Mouse (Mus musculus) kidney, embryonic 16.5 days (tissue): ENCODE data around the gene Gpr146. TPM values are rescaled to one million over a fixed set of nuclear protein-coding genes. Genes with fewer than 3 reads are reported as not detected.

ENCODE experiments used
- ATAC-seq: fragments of 200-750 bp; cut with Nextera tagmentation; 2 replicates; pipeline ENCODE4 v1.8.0; 2017; ENCODE audit warnings: moderate TSS enrichment; ENCODE audit not compliant: low FRiP score, low TSS enrichment
- H3K27ac ChIP-seq: fragments of 300-500 bp; sonication (generic); 2 replicates; pipeline ENCODE4 v1.5.1; 2014; ENCODE audit warnings: low read length
- H3K27me3 ChIP-seq: fragments of 300-500 bp; sonication (generic); 2 replicates; pipeline ENCODE4 v1.6.1; 2014; ENCODE audit warnings: low read length, control low read depth, mixed read lengths; ENCODE audit not compliant: insufficient read depth
- H3K36me3 ChIP-seq: fragments of 300-500 bp; sonication (generic); 2 replicates; pipeline ENCODE4 v1.6.1; 2014; ENCODE audit warnings: low read length, control low read depth, mixed read lengths; ENCODE audit not compliant: insufficient read depth
- H3K4me1 ChIP-seq: fragments of 300-500 bp; sonication (generic); 2 replicates; pipeline ENCODE4 v1.6.1; 2014; ENCODE audit warnings: low read length, control low read depth, mixed read lengths; ENCODE audit not compliant: insufficient read depth
- H3K4me2 ChIP-seq: fragments of 300-500 bp; sonication (generic); replicated peaks from 2 replicates; pipeline ENCODE4 v1.6.1; 2014; ENCODE audit warnings: low read depth, low read length
- H3K4me3 ChIP-seq: fragments of 300-500 bp; sonication (generic); 2 replicates; pipeline ENCODE4 v1.5.1; 2014; ENCODE audit warnings: mild to moderate bottlenecking, low read length
- H3K9ac ChIP-seq: fragments of 300-500 bp; sonication (generic); replicated peaks from 2 replicates; pipeline ENCODE4 v1.6.1; 2014; ENCODE audit warnings: low read length
- H3K9me3 ChIP-seq: fragments of 300-500 bp; sonication (generic); 2 replicates; pipeline ENCODE4 v1.6.1; 2016; ENCODE audit warnings: low read length, control low read depth
- WGBS: fragments of 180-500 bp; shearing (Covaris S2); extraction: QIAGEN DNeasy Blood & Tissue Kit; methylation state at CpG from one replicate; pipeline ENCODE4 v1.1.7; 2014; 5-methylcytosine and 5-hydroxymethylcytosine counted together
- polyA plus RNA-seq: library from polyadenylated mRNA; unstranded; fragments of >200 nt; fragmentation: Nextera tagmentation; extraction: Ambion mirVana; gene quantifications from 2 replicates; pipeline ENCODE4 v1.2.1, GENCODE M21; 2015

The Gpr146 gene
- polyA plus RNA-seq, 1 experiment from 2014 or later = 6.7 TPM

DNA sequence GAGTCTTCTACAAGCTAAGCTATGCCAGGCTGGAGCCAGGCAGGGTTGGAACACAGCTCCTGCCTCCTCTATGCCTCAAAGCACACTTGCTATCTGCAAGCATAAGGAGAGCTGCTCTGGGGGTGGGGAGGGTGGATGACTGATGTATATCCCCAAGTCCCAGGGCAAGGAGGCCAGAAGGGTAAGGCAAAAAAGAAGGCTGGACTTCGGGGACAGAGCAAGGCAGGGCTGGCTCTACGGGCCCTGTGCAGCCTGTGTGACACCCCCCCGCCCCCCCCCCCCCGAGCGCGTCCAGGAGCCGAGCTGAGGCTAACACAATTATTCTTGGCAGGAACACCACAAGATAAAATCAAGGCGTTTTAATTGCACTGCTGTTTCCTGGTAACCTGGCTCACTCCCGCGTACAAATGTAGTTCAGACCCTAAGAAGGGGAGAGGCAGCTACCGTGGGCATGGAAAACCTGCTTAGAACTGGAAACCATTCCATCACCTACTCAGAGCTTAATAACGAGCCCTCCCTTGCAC lies 52.4 kb downstream of the Gpr146 start:
- H3K9ac ChIP-seq = peak overlapping the region; percentile 23; the same call in 1 of the 2 replicates
- WGBS = 8% methylated on average over 9 of the region's 12 CpGs
- H3K9me3 ChIP-seq = no peaks in the 10 kb centered on the region
- ATAC-seq = peak; percentile 46
- peaks cover 56% of the 10 kb centered on the region for H3K4me1 ChIP-seq
- no peak overlapping the region; the same call in 1 of the 2 replicates for H3K4me2 ChIP-seq
- H3K27me3 ChIP-seq = no peaks in the 10 kb centered on the region
- no peaks in the 10 kb centered on the region for H3K36me3 ChIP-seq
- no peak overlapping the region for H3K4me3 ChIP-seq
- peak overlapping the region; percentile 76 for H3K27ac ChIP-seq

DNA sequence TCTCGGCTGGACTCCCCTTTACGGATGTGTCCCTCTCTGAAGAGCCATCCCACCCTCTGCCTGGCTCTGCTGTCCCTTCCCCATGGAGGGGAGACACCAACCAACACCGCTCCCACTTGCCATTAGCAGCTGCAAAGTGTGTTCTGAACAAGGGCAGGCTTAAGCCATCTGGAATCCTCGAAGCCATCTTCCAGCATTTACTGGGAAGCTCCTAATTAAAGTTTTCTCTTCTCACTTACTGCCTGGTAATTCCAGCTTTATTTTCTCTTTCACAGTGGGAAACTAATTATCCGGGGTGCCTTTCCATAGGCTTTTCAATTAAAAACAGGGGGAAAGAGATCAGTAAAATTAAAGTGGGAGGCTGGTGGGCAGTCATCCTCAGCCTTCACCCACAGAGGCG lies 54.8 kb downstream of the Gpr146 start:
- H3K4me1 ChIP-seq = peaks cover 52% of the 10 kb centered on the region
- no peak overlapping the region for H3K4me3 ChIP-seq
- no peaks in the 10 kb centered on the region for H3K9me3 ChIP-seq
- WGBS = 51% methylated on average over 6 of the region's 6 CpGs
- no peak overlapping the region for H3K9ac ChIP-seq
- no peak for ATAC-seq
- no peak overlapping the region for H3K4me2 ChIP-seq
- H3K36me3 ChIP-seq = no peaks in the 10 kb centered on the region
- no peaks in the 10 kb centered on the region for H3K27me3 ChIP-seq
- H3K27ac ChIP-seq = peak overlapping the region; percentile 44

DNA sequence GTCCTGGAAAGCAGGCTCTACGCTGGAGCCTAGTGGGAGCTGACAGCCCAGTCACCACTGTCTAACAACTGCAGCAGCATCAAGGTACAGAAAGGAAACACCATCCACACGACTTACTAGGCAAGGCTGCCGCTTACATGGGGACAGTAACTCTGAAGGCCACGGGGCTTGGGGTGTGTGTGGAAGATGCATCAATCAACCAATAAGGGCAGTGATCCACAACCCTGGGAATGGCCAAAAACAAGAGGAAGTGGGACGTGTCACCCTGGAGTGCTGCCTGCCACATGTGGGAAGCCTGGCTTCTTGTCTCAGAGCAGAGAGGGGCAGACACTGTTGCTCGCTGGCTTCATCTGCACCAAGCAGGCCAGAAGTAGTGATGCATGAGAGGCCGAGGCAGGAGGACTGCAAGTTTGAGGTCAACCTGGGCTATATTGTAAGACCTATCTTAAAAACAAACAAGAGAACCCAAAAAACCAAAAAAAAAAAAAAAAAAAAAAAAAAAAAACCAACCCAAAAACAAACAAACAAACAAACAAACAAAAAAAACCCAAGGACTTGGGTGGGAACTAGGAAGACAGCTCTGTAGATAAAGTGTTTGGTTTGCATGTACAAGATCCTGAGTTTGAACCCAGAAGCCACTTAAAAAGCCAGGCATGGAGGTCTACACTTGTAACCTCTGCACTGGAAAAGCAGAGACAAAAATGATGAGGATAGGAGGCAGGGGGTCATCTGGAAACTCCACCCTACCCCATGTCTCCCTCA lies 55.4 kb downstream of the Gpr146 start:
- Histone ChIP-seq H3K4me2 (no peak overlapping the region), H3K36me3 (no peaks in the 10 kb centered on the region), H3K27me3 (no peaks in the 10 kb centered on the region), H3K4me1 (peaks cover 51% of the 10 kb centered on the region), H3K9me3 (no peaks in the 10 kb centered on the region), H3K4me3 (no peak overlapping the region), H3K27ac (peak overlapping the region; percentile 44), H3K9ac (no peak overlapping the region)
- WGBS = 45% methylated on average over 7 of the region's 7 CpGs
- ATAC-seq = no peak

DNA sequence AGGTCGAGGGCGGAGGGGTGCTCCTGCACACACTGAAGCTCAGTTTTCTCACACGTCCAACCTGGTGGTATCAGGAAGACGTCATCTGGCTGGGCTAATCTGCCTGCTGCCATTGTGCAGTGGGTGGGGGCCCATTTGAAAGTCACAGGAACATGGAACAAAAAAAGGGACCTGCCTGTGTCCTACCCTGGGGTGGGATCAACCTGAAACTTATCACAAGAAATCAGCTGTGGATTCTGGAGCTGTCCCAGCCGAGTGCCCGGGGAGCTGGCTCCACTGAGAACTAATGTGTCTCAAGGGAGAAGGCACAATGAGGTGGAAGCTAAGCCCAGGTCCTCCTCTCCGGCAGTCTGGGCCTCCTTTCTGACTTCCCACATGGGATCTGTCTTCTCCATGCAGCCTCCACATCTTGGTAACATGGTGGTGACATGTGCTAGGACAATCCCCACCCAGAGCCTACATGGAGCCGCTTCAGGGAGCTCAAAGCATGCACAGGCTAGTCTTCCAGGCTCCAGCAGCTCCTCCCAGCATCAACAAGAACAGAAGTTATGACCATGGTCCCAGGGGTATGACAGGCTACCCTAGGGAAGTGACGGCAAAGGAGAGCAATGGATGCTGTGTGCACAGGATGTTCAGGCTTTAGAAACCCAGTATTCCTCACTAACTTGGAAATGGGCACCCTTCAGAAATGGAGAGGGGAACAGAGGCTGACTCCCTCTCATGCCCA lies 56.5 kb downstream of the Gpr146 start:
- Histone ChIP-seq H3K27ac (no peak overlapping the region), H3K36me3 (no peaks in the 10 kb centered on the region), H3K4me3 (no peak overlapping the region), H3K9ac (no peak overlapping the region), H3K4me2 (no peak overlapping the region), H3K4me1 (peaks cover 42% of the 10 kb centered on the region), H3K27me3 (no peaks in the 10 kb centered on the region), H3K9me3 (no peaks in the 10 kb centered on the region)
- no peak for ATAC-seq
- WGBS = 78% methylated on average over 9 of the region's 9 CpGs

DNA sequence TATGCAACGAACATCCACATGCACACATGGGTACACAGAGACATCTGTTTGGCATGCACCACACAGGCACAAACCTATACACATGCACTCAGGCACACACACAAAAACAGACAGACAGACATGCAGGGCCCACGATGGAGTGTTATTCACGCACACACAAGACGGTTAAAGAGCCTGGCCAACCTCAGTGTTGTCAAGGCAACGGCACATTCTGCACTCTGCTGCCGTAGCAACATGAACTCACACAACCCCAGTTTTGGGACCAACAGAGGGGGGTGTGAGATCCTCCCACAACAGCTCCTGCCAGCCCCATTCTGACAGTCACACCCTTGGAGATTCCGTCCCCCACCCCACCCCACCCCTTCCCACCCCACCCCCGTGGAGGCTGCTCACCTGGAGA lies 57.4 kb downstream of the Gpr146 start:
- H3K4me3 ChIP-seq = no peak overlapping the region
- no peak overlapping the region for H3K9ac ChIP-seq
- H3K27me3 ChIP-seq = no peaks in the 10 kb centered on the region
- WGBS = 36% methylated on average over 8 of the region's 8 CpGs
- no peak overlapping the region for H3K27ac ChIP-seq
- H3K36me3 ChIP-seq = no peaks in the 10 kb centered on the region
- no peak overlapping the region for H3K4me2 ChIP-seq
- ATAC-seq = no peak
- no peaks in the 10 kb centered on the region for H3K9me3 ChIP-seq
- H3K4me1 ChIP-seq = peaks cover 33% of the 10 kb centered on the region

DNA sequence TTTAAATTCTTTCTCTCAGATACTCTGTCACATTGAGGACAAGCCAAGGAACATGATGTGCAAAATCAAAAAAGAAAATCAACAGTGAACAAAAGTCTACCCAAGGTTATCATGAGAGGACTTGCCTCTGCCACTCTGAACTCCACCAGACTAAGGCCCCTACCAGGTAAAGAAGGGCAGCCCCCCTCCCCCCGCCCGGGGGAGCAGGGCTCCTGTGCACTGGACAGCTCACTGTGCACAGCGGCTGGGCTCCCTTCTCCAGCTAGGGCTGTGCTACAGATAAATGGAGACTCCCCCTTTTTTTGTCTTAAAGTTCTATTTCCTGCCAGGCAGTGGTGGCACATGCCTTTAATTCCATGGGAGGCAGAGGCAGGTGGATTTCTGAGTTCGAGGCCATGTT lies 60.3 kb downstream of the Gpr146 start:
- H3K4me2 ChIP-seq = no peak overlapping the region
- no peaks in the 10 kb centered on the region for H3K9me3 ChIP-seq
- ATAC-seq = no peak
- H3K9ac ChIP-seq = no peak overlapping the region
- H3K4me1 ChIP-seq = peaks cover 9% of the 10 kb centered on the region
- no peak overlapping the region for H3K4me3 ChIP-seq
- 89% methylated on average over 4 of the region's 4 CpGs for WGBS
- no peaks in the 10 kb centered on the region for H3K36me3 ChIP-seq
- no peak overlapping the region for H3K27ac ChIP-seq
- H3K27me3 ChIP-seq = no peaks in the 10 kb centered on the region

DNA sequence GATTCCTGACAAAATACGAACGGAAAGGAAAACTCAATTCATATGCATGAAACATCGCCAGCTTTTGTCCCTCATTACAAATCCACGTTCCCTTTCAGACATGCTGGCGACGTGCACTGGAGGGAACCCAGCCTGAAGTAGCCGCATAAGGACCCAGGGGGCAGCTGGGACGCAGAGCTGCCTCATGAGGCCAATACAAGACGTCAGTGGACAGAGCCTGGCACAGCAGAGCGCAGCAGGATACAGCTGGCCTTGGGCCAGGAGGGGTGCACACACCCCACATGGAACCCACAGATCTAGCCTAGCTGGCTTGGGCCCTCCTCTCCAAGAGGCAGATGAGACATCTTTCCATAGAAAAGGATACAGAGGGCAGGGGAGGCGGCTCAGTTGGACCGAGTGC lies 60.9 kb downstream of the Gpr146 start:
- Histone ChIP-seq H3K4me1 (peaks cover 7% of the 10 kb centered on the region), H3K9ac (no peak overlapping the region), H3K36me3 (no peaks in the 10 kb centered on the region), H3K9me3 (no peaks in the 10 kb centered on the region), H3K27me3 (no peaks in the 10 kb centered on the region), H3K27ac (no peak overlapping the region), H3K4me3 (no peak overlapping the region), H3K4me2 (no peak overlapping the region)
- WGBS = 86% methylated on average over 12 of the region's 12 CpGs
- ATAC-seq = no peak

DNA sequence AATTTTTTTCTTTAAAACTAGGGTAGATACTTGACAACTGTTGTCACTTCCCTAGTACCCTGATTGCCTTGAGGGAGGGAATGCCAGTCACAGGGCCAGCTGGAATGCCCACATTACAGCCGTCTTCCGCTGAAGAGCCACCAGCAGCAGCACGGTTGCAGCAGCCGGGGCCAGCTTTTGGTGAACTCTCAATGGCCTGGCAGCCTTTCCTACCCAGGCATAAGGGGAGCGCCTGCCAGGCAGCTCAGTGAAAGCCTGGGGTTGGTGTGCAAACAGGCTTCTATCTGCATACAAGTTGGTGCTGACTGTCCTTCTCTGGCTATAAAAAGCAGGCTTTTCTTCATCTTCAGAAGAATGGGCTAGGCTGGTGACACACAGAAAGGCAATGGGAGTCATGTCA lies 63.0 kb downstream of the Gpr146 start:
- Histone ChIP-seq H3K27ac (no peak overlapping the region), H3K9ac (no peak overlapping the region), H3K4me3 (no peak overlapping the region), H3K9me3 (no peaks in the 10 kb centered on the region), H3K4me1 (no peaks in the 10 kb centered on the region), H3K4me2 (no peak overlapping the region), H3K36me3 (no peaks in the 10 kb centered on the region), H3K27me3 (no peaks in the 10 kb centered on the region)
- 85% methylated on average over 5 of the region's 5 CpGs for WGBS
- ATAC-seq = no peak

DNA sequence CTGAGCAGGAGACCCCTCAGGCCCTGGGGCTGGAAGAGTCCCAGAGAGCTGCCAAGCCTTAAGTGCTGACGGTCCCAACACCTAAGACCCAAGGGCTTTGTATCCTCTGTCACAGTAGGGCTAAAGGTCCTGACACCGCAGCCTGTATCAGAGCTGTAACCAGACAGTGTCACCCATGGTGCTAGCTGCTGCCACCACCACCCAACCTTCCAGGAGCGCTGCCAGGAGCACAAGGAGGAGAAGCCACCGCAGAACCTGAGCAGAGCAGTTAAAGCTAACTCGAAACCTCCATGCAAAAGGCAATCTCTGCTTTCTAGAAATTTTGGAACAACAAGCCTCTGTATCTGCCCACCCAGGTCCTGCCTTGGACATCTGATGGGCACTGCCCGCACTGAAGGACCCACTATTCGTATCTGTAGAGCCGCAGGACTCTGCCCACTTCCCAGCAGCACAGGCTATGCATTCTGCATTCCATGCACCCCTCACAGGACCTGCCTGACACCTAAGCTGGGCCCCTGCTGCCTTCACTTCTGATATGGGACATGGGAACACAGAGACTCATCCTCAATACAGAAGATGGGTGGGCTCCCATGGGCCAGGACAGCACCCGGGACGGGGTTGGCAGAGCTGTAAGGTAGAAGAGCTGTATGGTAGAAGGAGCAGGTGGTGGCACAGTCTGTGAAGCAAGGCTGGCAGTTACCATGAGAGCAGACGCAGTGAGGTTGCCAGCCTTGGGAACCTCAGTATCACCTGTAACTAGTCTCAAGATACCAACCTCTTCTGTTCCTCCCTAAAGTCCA lies 63.6 kb downstream of the Gpr146 start:
- ATAC-seq = no peak
- Histone ChIP-seq H3K27ac (no peak overlapping the region), H3K36me3 (no peaks in the 10 kb centered on the region), H3K4me1 (no peaks in the 10 kb centered on the region), H3K27me3 (no peaks in the 10 kb centered on the region), H3K9me3 (no peaks in the 10 kb centered on the region), H3K4me2 (no peak overlapping the region), H3K9ac (no peak overlapping the region), H3K4me3 (no peak overlapping the region)
- WGBS = 91% methylated on average over 11 of the region's 11 CpGs
